Mouse (Mus musculus): ENCODE results near the gene Nkd1. TPM values are rescaled to one million over a fixed set of nuclear protein-coding genes. Genes with fewer than 3 reads are reported as not detected.

Nkd1 gene
- polyA plus RNA-seq, 1 experiment from 2014 or later: 90.6 TPM

Other genes with a start within 250 kb of the Nkd1 start
- gene Adcy7, start 249.0 kb upstream of the Nkd1 start, polyA plus RNA-seq (2016; fragmentation: Nextera tagmentation; extraction: Ambion mirVana): 2.5 and 2.9 TPM in 2 replicates
- 83.9 and 95.5 TPM in 2 replicates for gene Brd7, start 159.2 kb upstream of the Nkd1 start, polyA plus RNA-seq (2016; fragmentation: Nextera tagmentation; extraction: Ambion mirVana)
- 0.88 and 1.3 TPM in 2 replicates for gene Snx20, start 114.8 kb downstream of the Nkd1 start, polyA plus RNA-seq (2016; fragmentation: Nextera tagmentation; extraction: Ambion mirVana)
- 0.10 and 0.22 TPM in 2 replicates for gene Nod2, start 126.0 kb downstream of the Nkd1 start, polyA plus RNA-seq (2016; fragmentation: Nextera tagmentation; extraction: Ambion mirVana)
- gene Cyld, start 175.7 kb downstream of the Nkd1 start, polyA plus RNA-seq (2016; fragmentation: Nextera tagmentation; extraction: Ambion mirVana): 16.8 and 17.0 TPM in 2 replicates